Mouse (Mus musculus): Measurements from ENCODE around the gene Chd2. TPM values are rescaled to one million over a fixed set of nuclear protein-coding genes. Genes with fewer than 3 reads are reported as not detected.
A peak's percentile ranks its signal among the peaks of the same experiment; 100 is the strongest.

The Chd2 gene
- polyA plus RNA-seq, 1 experiment from 2014 or later = 49.8 TPM

DNA sequence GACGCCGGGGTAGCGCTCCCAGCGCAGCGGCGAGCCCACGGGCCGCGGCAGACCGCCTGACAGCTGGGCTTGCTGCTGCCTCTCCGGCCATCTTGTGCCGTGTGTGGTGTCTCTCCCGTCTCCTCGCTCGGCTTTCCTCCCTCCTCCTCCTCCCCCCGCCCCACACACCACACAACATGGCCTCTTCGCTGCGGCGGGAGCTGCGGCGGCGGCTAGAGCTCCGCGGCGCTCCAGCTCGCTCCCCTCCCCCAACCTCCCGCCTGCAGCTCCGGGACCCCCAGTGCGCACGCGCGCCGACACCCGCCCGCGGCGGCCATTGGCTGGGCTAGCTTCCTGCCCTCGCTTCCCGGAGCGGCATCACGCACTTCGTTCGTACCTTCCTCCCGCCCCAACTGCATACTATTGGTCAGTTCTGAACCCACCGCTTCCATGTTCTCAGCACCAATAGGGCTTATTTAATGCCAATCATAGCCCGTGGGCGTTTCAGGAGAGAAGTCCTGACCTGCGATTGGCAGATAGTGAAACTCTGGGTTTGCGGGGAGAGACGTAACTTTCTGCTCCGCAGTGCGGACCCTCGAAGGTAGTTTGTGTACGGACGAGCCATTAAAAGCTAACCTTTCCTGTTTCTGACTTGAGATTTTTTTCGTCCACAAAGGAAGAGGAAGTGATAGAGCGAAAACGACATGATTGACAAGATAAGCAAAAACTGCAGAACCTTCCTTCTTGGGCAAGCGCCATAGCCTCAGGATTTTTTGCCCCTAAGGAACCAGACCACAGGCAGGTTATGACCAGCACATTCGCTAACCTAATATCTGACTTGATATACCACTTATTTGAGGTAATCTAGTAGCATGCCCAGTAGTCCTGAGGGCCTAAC, 16.9 kb upstream of the Chd2 start:
- Histone ChIP-seq H3K9ac (replicated peaks; ENCODE audit: low read length) (peak overlapping the region; percentile 100), H3K4me2 (ENCODE audit: low read length) (peak overlapping the region; percentile 67), H3K27me3 (ENCODE audit: control insufficient read depth, insufficient read depth, low read length) (no peaks in the 10 kb centered on the region), H3K36me3 (ENCODE audit: control insufficient read depth, insufficient read depth, low read length) (no peaks in the 10 kb centered on the region), H3K4me1 (ENCODE audit: control insufficient read depth, insufficient read depth, low read length) (no peaks in the 10 kb centered on the region), H3K4me3 (replicated peaks; ENCODE audit: low read depth, low read length) (peak overlapping the region; percentile 100), H3K27ac (replicated peaks; ENCODE audit: low read depth, low read length) (peak overlapping the region; percentile 100), H3K9me3 (ENCODE audit: control insufficient read depth, low read length) (no peaks in the 10 kb centered on the region)
- WGBS = under 1% methylated on average over 59 of the region's 60 CpGs
- peak; percentile 100 for DNase-seq
- ATAC-seq (ENCODE audit: low FRiP score, low TSS enrichment) = peak; percentile 100

DNA sequence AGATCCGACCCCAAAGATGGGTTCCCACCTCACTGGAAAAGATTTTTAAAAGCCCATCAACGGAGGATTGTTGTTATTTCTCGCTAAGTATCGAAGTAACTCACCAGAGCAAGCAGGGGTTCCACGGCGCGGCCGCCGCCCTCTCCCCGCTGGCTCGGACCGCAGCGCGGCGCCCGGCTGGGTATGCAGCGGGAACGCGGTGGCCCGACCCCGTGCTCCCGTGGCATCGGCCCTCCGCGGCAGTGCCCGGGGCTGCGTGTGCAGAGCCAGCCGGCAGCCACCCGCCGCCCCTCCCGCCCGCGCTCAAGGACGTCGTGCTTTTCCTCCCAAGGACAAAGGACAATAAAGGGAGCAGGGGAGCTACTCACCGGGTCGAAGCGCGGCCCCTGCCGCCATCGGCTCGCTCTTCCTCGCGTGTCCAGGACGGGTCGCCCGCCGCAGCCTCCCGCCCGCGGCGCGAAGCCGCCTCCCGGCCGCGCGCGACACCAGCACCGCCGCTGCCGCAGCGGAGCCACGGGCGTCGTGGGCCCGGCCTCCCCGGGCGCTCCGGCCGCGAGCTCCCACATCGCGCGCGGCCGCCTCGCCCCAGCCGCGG, 16.1 kb upstream of the Chd2 start:
- H3K9me3 ChIP-seq (ENCODE audit: control insufficient read depth, low read length) = no peaks in the 10 kb centered on the region
- no peaks in the 10 kb centered on the region for H3K27me3 ChIP-seq (ENCODE audit: control insufficient read depth, insufficient read depth, low read length)
- DNase-seq = peak; percentile 67
- peak overlapping the region; percentile 100 for H3K9ac ChIP-seq (replicated peaks; ENCODE audit: low read length)
- peak overlapping the region; percentile 100 for H3K4me3 ChIP-seq (replicated peaks; ENCODE audit: low read depth, low read length)
- 0% methylated on average over 80 of the region's 80 CpGs for WGBS
- peak overlapping the region; percentile 67 for H3K4me2 ChIP-seq (ENCODE audit: low read length)
- ATAC-seq (ENCODE audit: low FRiP score, low TSS enrichment) = peak; percentile 11
- peaks cover 4% of the 10 kb centered on the region for H3K4me1 ChIP-seq (ENCODE audit: control insufficient read depth, insufficient read depth, low read length)
- H3K27ac ChIP-seq (replicated peaks; ENCODE audit: low read depth, low read length) = peak overlapping the region; percentile 100
- H3K36me3 ChIP-seq (ENCODE audit: control insufficient read depth, insufficient read depth, low read length) = peaks cover 1% of the 10 kb centered on the region; the same call in 1 of the 2 replicates

DNA sequence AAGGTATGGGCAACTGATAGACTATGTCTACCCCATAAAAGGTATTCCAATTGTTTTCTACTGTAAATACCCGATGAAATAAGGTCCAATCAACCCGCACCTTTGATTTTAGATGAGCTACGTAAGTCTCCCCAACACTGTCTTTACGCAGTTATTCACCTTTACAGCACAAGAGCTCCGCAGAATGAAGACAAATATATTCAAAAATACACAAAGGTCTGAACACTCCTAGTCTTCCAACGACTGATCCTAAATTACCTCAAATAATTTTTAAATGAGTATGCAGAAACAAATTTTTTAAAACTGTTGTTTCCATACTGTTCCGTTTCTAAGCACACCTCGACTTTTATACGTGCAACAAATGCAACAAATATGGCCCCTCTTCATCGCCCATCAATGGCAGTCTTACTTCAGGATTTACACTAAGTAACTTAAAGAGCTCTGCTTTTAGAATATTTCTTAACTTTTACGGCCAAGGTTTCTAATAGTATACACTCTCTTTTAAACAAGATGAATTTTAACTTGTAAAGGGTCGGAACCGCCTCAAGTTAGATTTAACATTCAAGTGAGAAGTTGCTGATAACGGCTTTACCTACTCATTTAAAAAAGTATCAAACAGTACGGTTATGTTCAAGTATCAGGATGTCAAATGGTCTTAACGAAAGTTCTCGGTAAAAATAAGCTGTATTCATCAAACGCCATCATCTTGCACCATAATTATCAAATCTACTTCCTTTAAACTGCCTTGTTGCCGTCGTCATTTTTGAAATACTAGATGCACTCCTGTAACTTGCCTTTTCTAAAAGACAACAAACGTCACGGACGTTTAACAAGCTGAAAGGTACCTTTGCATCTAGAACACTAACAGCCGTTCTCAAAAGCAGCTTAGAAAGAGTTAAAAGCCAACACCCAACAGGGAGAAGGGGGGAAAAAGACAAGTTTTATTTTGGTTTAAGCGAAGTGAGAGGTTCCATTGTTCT, 15.3 kb upstream of the Chd2 start:
- Histone ChIP-seq H3K9ac (replicated peaks; ENCODE audit: low read length) (peak overlapping the region; percentile 100), H3K27me3 (ENCODE audit: control insufficient read depth, insufficient read depth, low read length) (no peaks in the 10 kb centered on the region), H3K4me2 (ENCODE audit: low read length) (peak overlapping the region; percentile 67), H3K4me3 (replicated peaks; ENCODE audit: low read depth, low read length) (peak overlapping the region; percentile 100), H3K4me1 (ENCODE audit: control insufficient read depth, insufficient read depth, low read length) (peaks cover 12% of the 10 kb centered on the region), H3K36me3 (ENCODE audit: control insufficient read depth, insufficient read depth, low read length) (peaks cover 8% of the 10 kb centered on the region), H3K27ac (replicated peaks; ENCODE audit: low read depth, low read length) (peak overlapping the region; percentile 100), H3K9me3 (ENCODE audit: control insufficient read depth, low read length) (no peaks in the 10 kb centered on the region)
- under 1% methylated on average over 25 of the region's 25 CpGs for WGBS
- ATAC-seq (ENCODE audit: low FRiP score, low TSS enrichment) (no peak), DNase-seq (peak; percentile 80)

DNA sequence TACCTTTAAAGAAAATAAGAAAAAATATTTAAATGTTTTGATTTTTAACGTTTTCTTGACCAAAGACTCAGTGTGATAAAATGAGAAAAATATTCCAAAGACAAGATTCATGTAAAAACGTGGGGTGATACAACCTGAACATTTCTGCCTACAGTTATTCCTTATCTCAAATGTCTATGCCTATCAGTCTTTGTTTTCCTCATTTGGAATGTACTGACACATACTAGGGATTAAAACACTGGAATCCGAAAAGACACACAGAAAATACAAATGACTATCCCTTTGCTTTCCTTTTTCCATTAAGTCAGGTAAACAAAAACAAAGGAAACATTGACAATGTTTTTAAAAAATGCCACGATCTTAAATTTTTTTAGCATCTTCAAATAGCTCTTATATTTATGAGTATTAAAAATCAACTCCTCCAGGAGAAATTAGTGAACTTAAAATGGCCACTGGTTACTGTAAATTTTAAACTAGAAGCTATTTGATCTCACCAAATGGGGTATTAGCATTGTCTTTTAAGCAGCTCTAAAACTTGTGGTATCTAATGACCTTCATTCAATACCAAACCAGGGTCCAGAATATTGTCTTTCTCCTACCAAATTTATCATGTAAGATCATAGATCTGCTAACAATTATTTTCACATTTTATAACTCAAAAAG, 14.4 kb upstream of the Chd2 start:
- ATAC-seq (ENCODE audit: low FRiP score, low TSS enrichment) (no peak), DNase-seq (peak; percentile 54)
- peaks cover 9% of the 10 kb centered on the region for H3K36me3 ChIP-seq (ENCODE audit: control insufficient read depth, insufficient read depth, low read length)
- H3K27me3 ChIP-seq (ENCODE audit: control insufficient read depth, insufficient read depth, low read length) = no peaks in the 10 kb centered on the region
- peak overlapping the region; percentile 100 for H3K4me3 ChIP-seq (replicated peaks; ENCODE audit: low read depth, low read length)
- peak overlapping the region; percentile 100; the same call in 1 of the 2 replicates for H3K27ac ChIP-seq (replicated peaks; ENCODE audit: low read depth, low read length)
- H3K4me1 ChIP-seq (ENCODE audit: control insufficient read depth, insufficient read depth, low read length) = peaks cover 15% of the 10 kb centered on the region
- peak overlapping the region; percentile 67 for H3K4me2 ChIP-seq (ENCODE audit: low read length)
- H3K9ac ChIP-seq (replicated peaks; ENCODE audit: low read length) = peak overlapping the region; percentile 100
- 16% methylated on average over 4 of the region's 4 CpGs for WGBS
- no peaks in the 10 kb centered on the region for H3K9me3 ChIP-seq (ENCODE audit: control insufficient read depth, low read length)

DNA sequence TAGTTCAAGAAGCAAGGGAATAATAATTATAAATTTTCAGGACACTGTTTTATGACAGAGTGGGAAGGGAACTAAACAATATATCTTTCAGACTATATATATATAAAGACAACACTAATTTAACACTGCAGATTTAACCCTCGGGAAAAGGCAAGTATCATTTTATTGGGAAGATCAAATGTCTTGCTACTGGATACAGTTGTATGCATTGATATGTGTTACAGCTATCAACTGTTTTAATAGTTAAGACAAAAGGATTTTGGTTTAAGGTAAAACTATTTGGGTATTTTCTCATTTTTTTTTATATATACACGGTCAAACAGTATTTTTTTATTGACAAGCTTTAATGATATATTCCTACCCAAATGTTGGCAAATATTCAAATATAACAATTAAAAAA, 13.2 kb upstream of the Chd2 start:
- no peak for ATAC-seq (ENCODE audit: low FRiP score, low TSS enrichment)
- Histone ChIP-seq H3K36me3 (ENCODE audit: control insufficient read depth, insufficient read depth, low read length) (peaks cover 17% of the 10 kb centered on the region), H3K9me3 (ENCODE audit: control insufficient read depth, low read length) (no peaks in the 10 kb centered on the region), H3K4me1 (ENCODE audit: control insufficient read depth, insufficient read depth, low read length) (peaks cover 15% of the 10 kb centered on the region), H3K4me3 (replicated peaks; ENCODE audit: low read depth, low read length) (0 out of 2 replicates have a peak overlapping the region, but pooled peaks have one; percentile 15), H3K27me3 (ENCODE audit: control insufficient read depth, insufficient read depth, low read length) (no peaks in the 10 kb centered on the region), H3K27ac (replicated peaks; ENCODE audit: low read depth, low read length) (no peak overlapping the region), H3K9ac (replicated peaks; ENCODE audit: low read length) (no peak overlapping the region), H3K4me2 (ENCODE audit: low read length) (peak overlapping the region; percentile 46)
- 52% methylated on average over 2 of the region's 2 CpGs for WGBS
- DNase-seq = no peak

DNA sequence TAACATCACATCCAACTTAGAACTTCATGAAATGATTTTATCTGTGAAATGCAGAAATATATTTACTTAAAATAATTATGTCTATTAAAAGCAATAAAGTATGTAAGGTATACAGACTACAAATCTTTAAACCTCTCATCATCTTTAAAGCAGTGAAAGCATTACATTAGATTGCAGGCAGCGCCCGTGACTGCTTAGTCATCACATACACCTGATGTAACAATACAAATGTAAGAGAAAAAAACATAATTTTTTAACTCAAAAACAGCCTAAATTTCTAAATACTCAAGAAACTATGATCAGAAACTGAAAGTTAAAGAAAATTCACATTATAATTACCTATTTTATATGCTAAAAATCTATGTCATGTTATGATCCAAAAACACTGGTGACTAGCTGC, 11.5 kb upstream of the Chd2 start:
- Histone ChIP-seq H3K9me3 (ENCODE audit: control insufficient read depth, low read length) (no peaks in the 10 kb centered on the region), H3K4me3 (replicated peaks; ENCODE audit: low read depth, low read length) (0 out of 2 replicates have a peak overlapping the region, but pooled peaks have one; percentile 19), H3K27ac (replicated peaks; ENCODE audit: low read depth, low read length) (no peak overlapping the region), H3K4me2 (ENCODE audit: low read length) (peak overlapping the region; percentile 50), H3K27me3 (ENCODE audit: control insufficient read depth, insufficient read depth, low read length) (no peaks in the 10 kb centered on the region), H3K36me3 (ENCODE audit: control insufficient read depth, insufficient read depth, low read length) (peaks cover 31% of the 10 kb centered on the region), H3K9ac (replicated peaks; ENCODE audit: low read length) (no peak overlapping the region), H3K4me1 (ENCODE audit: control insufficient read depth, insufficient read depth, low read length) (peaks cover 15% of the 10 kb centered on the region)
- 56% methylated on average over 2 of the region's 2 CpGs for WGBS
- no peak for DNase-seq
- ATAC-seq (ENCODE audit: low FRiP score, low TSS enrichment) = no peak

DNA sequence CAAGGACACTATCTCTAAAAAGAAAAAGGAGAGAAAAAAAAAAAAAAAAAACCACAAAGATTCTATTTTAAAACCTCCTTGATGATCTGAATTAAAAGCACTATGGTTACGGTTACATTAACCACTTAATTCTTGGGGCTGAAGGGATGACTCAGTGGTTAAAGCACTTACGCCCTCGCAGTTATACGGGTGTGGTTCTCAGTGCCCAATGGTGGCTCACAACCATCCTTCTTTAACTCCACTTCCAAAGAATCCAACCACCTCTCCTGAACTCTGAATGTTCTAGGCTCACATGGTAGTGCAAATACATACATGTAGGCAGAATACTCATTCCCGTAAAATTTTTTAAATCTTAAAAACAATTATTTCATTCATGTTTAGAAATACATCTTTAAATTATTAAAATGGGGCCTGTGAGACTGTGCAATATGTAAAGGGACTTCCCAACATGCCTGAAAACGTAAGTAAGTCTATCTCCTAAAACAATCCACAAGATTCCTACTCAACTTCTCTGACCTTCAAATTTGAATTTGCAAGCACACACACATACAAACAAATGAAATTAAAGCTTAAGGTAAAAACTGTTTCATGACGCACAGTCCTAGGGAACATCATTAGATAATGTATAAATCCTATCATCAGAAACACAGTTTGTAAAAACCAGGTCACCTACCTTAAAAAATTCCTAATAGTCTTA, 10.6 kb upstream of the Chd2 start:
- ATAC-seq (ENCODE audit: low FRiP score, low TSS enrichment) = no peak
- H3K27ac ChIP-seq (replicated peaks; ENCODE audit: low read depth, low read length) = no peak overlapping the region
- no peaks in the 10 kb centered on the region for H3K9me3 ChIP-seq (ENCODE audit: control insufficient read depth, low read length)
- peak overlapping the region; percentile 19 for H3K4me3 ChIP-seq (replicated peaks; ENCODE audit: low read depth, low read length)
- 82% methylated on average over 7 of the region's 7 CpGs for WGBS
- H3K4me2 ChIP-seq (ENCODE audit: low read length) = peak overlapping the region; percentile 50
- no peak for DNase-seq
- H3K4me1 ChIP-seq (ENCODE audit: control insufficient read depth, insufficient read depth, low read length) = peaks cover 15% of the 10 kb centered on the region
- no peaks in the 10 kb centered on the region for H3K27me3 ChIP-seq (ENCODE audit: control insufficient read depth, insufficient read depth, low read length)
- 0 out of 2 replicates have a peak overlapping the region, but pooled peaks have one; percentile 17 for H3K9ac ChIP-seq (replicated peaks; ENCODE audit: low read length)
- H3K36me3 ChIP-seq (ENCODE audit: control insufficient read depth, insufficient read depth, low read length) = peaks cover 34% of the 10 kb centered on the region

Measured in midbrain, embryonic 14.5 days (tissue).